Mouse (Mus musculus): ENCODE data around the gene Mtpn. TPM values are rescaled to one million over a fixed set of nuclear protein-coding genes. Genes with fewer than 3 reads are reported as not detected.

Gene Mtpn
- 10.4 and 10.8 TPM in 2 replicates for polyA plus RNA-seq (2012)

- no peak for TF ChIP-seq GATA1 (IDR thresholded peaks at IDR 0.05; ENCODE audit: low read length)
- TF ChIP-seq TAL1 (IDR thresholded peaks at IDR 0.05; ENCODE audit: low read length): no peak
- Histone ChIP-seq H3K4me3 (replicated peaks) (peak within 1 kb of the TSS; percentile 91), H3K27me3 (ENCODE audit: control insufficient read depth) (no peaks in the 10 kb centered on the region), H3K9me3 (ENCODE audit: control insufficient read depth, low read length) (no peaks in the 10 kb centered on the region), H3K36me3 (ENCODE audit: control insufficient read depth) (peaks cover 4% of the 10 kb centered on the region), H3K4me1 (ENCODE audit: control insufficient read depth) (peaks cover 24% of the 10 kb centered on the region)
Observed at GRCm38 (mm10) chr6:35539304-35540009, at the start of gene Mtpn. Gene Mtpn, minus strand, starts transcription at chr6:35539888.

GRCm38 (mm10) chr6:35568731-35569130, 29.0 kb upstream of the Mtpn start:
- TF ChIP-seq TAL1 (IDR thresholded peaks at IDR 0.05; ENCODE audit: low read length) (no peak), GATA1 (IDR thresholded peaks at IDR 0.05; ENCODE audit: low read length) (no peak)
- Histone ChIP-seq H3K9me3 (ENCODE audit: control insufficient read depth, low read length) (no peaks in the 10 kb centered on the region), H3K4me1 (ENCODE audit: control insufficient read depth) (no peaks in the 10 kb centered on the region), H3K36me3 (ENCODE audit: control insufficient read depth) (no peaks in the 10 kb centered on the region), H3K27me3 (ENCODE audit: control insufficient read depth) (no peaks in the 10 kb centered on the region), H3K4me3 (replicated peaks) (no peak overlapping the region)

DNA sequence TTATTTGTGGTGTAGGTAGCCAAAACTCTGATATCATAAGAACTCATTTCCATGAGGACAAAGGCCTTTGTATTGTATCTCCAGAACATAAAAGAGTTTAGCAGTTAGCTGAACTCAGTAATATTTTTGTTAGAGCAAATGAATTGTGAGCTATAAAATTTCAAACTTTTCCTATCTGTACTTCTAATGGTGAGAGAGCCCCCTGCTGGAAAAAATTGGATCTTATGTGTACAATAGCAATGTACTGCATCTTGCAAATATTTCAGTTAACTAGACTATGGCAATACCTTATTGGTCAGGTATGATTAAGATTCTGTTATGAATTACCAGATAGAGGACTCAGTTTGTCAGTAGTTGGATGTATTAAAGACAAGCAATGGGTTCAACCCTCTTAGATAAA, 28.1 kb upstream of the Mtpn start:
- TF ChIP-seq GATA1 (IDR thresholded peaks at IDR 0.05; ENCODE audit: low read length) (no peak), TAL1 (IDR thresholded peaks at IDR 0.05; ENCODE audit: low read length) (no peak)
- Histone ChIP-seq H3K9me3 (ENCODE audit: control insufficient read depth, low read length) (no peaks in the 10 kb centered on the region), H3K4me1 (ENCODE audit: control insufficient read depth) (no peaks in the 10 kb centered on the region), H3K27me3 (ENCODE audit: control insufficient read depth) (no peaks in the 10 kb centered on the region), H3K4me3 (replicated peaks) (no peak overlapping the region), H3K36me3 (ENCODE audit: control insufficient read depth) (no peaks in the 10 kb centered on the region)

GRCm38 (mm10) chr6:35559950-35560349, 20.3 kb upstream of the Mtpn start:
- no peak for TF ChIP-seq GATA1 (IDR thresholded peaks at IDR 0.05; ENCODE audit: low read length)
- TF ChIP-seq TAL1 (IDR thresholded peaks at IDR 0.05; ENCODE audit: low read length): no peak
- Histone ChIP-seq H3K4me3 (replicated peaks) (no peak overlapping the region), H3K27me3 (ENCODE audit: control insufficient read depth) (no peaks in the 10 kb centered on the region), H3K4me1 (ENCODE audit: control insufficient read depth) (no peaks in the 10 kb centered on the region), H3K36me3 (ENCODE audit: control insufficient read depth) (no peaks in the 10 kb centered on the region), H3K9me3 (ENCODE audit: control insufficient read depth, low read length) (no peaks in the 10 kb centered on the region)

DNA sequence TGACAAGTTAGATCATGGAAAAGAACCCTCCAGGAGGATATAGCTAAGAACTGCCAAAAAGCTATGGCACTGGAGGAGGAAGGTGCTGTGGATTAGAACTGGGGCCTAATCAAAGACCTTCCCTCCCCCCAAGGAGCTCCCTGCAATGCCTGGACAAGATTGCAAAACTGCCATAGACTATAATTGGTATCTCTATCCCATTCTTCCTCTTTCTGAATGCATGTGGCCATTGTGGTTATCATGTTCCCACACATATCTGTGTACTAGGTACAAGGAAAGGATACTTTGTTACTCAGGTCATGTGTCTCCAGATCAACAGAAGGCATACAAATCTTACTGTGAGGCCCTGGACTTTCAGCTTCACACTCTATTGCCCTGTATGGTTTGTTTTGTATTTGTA, 4.7 kb upstream of the Mtpn start:
- H3K36me3 ChIP-seq (ENCODE audit: control insufficient read depth): no peaks in the 10 kb centered on the region
- no peaks in the 10 kb centered on the region for H3K27me3 ChIP-seq (ENCODE audit: control insufficient read depth)
- TF ChIP-seq TAL1 (IDR thresholded peaks at IDR 0.05; ENCODE audit: low read length) (no peak), GATA1 (IDR thresholded peaks at IDR 0.05; ENCODE audit: low read length) (no peak)
- no peak overlapping the region for H3K4me3 ChIP-seq (replicated peaks)
- peaks cover 3% of the 10 kb centered on the region for H3K9me3 ChIP-seq (ENCODE audit: control insufficient read depth, low read length)
- H3K4me1 ChIP-seq (ENCODE audit: control insufficient read depth): peaks cover 2% of the 10 kb centered on the region

GRCm38 (mm10) chr6:35542656-35543400, 3.1 kb upstream of the Mtpn start:
- TF ChIP-seq GATA1 (IDR thresholded peaks at IDR 0.05; ENCODE audit: low read length) (no peak), TAL1 (IDR thresholded peaks at IDR 0.05; ENCODE audit: low read length) (no peak)
- Histone ChIP-seq H3K4me1 (ENCODE audit: control insufficient read depth) (peaks cover 11% of the 10 kb centered on the region), H3K9me3 (ENCODE audit: control insufficient read depth, low read length) (peaks cover 3% of the 10 kb centered on the region), H3K27me3 (ENCODE audit: control insufficient read depth) (no peaks in the 10 kb centered on the region), H3K36me3 (ENCODE audit: control insufficient read depth) (no peaks in the 10 kb centered on the region), H3K4me3 (replicated peaks) (no peak overlapping the region)

DNA sequence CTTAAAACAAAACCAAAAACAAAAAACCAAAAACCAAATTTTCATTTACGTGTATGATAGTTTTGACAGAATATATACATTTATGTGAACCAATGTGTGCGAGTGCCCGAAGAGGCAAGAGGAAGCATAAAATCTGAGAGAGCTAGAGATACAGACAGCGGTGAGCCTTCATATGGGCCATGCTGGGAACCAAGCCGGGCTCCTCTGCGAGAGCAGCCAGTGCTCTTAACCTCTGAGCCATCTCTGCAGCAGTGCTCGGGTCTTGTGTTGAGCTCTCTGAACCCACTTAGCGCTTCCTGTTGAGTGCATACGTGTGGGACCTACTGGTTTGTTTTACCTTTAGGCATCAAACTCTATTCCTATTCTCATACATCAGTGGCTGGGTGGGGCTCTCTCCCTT, 689 bp upstream of the Mtpn start:
- no peak overlapping the region for H3K4me3 ChIP-seq (replicated peaks)
- H3K9me3 ChIP-seq (ENCODE audit: control insufficient read depth, low read length): no peaks in the 10 kb centered on the region
- peaks cover 21% of the 10 kb centered on the region for H3K4me1 ChIP-seq (ENCODE audit: control insufficient read depth)
- H3K27me3 ChIP-seq (ENCODE audit: control insufficient read depth): no peaks in the 10 kb centered on the region
- peaks cover under 1% of the 10 kb centered on the region for H3K36me3 ChIP-seq (ENCODE audit: control insufficient read depth)
- TF ChIP-seq TAL1 (IDR thresholded peaks at IDR 0.05; ENCODE audit: low read length) (no peak), GATA1 (IDR thresholded peaks at IDR 0.05; ENCODE audit: low read length) (no peak)

GRCm38 (mm10) chr6:35538757-35539303, 858 bp downstream of the Mtpn start:
- TF ChIP-seq TAL1 (IDR thresholded peaks at IDR 0.05; ENCODE audit: low read length) (no peak), GATA1 (IDR thresholded peaks at IDR 0.05; ENCODE audit: low read length) (no peak)
- H3K27me3 ChIP-seq (ENCODE audit: control insufficient read depth): no peaks in the 10 kb centered on the region
- peaks cover 4% of the 10 kb centered on the region for H3K36me3 ChIP-seq (ENCODE audit: control insufficient read depth)
- H3K4me1 ChIP-seq (ENCODE audit: control insufficient read depth): peaks cover 24% of the 10 kb centered on the region
- no peaks in the 10 kb centered on the region for H3K9me3 ChIP-seq (ENCODE audit: control insufficient read depth, low read length)
- H3K4me3 ChIP-seq (replicated peaks): peak overlapping the region; percentile 91

- Histone ChIP-seq H3K4me3 (replicated peaks) (no peak overlapping the region), H3K4me1 (ENCODE audit: control insufficient read depth) (peaks cover 24% of the 10 kb centered on the region), H3K36me3 (ENCODE audit: control insufficient read depth) (peaks cover 6% of the 10 kb centered on the region), H3K9me3 (ENCODE audit: control insufficient read depth, low read length) (no peaks in the 10 kb centered on the region), H3K27me3 (ENCODE audit: control insufficient read depth) (no peaks in the 10 kb centered on the region)
- TF ChIP-seq TAL1 (IDR thresholded peaks at IDR 0.05; ENCODE audit: low read length) (no peak), GATA1 (IDR thresholded peaks at IDR 0.05; ENCODE audit: low read length) (no peak)
Observed at GRCm38 (mm10) chr6:35536021-35536420, 3.7 kb downstream of the Mtpn start.
